Mouse (Mus musculus): ENCODE measurements around the gene Hmgb2. TPM values are rescaled to one million over a fixed set of nuclear protein-coding genes. Genes with fewer than 3 reads are reported as not detected.

Hmgb2 gene
- polyA plus RNA-seq, 1 experiment from 2014 or later = 258 TPM

- H3K36me3 ChIP-seq (ENCODE audit: control insufficient read depth, insufficient read depth, low read length) = peaks cover 15% of the 10 kb centered on the region
- H3K27me3 ChIP-seq (replicated peaks; ENCODE audit: control insufficient read depth, insufficient read depth, low read length) = no peaks in the 10 kb centered on the region
- under 1% methylated on average over 51 of the region's 54 CpGs for WGBS
- H3K4me2 ChIP-seq (ENCODE audit: low read depth, low read length) = peak overlapping the region; percentile 88
- H3K9me3 ChIP-seq (ENCODE audit: control insufficient read depth, low read length) = no peaks in the 10 kb centered on the region
- peak overlapping the region; percentile 89 for H3K9ac ChIP-seq (ENCODE audit: low read depth, low read length)
- H3K4me1 ChIP-seq (ENCODE audit: control insufficient read depth, insufficient read depth, low read length) = 0 out of 2 replicates have a peak, but pooled peaks cover 3% of the 10 kb centered on the region
- peak overlapping the region; percentile 95 for H3K27ac ChIP-seq (replicated peaks; ENCODE audit: low read depth, low read length)
- DNase-seq (ENCODE audit: low spot score) (peak; percentile 80), ATAC-seq (ENCODE audit: low read depth) (peak; percentile 50)
- peak overlapping the region; percentile 92 for H3K4me3 ChIP-seq (ENCODE audit: low read depth, low read length)
These were observed 24.9 kb upstream of the Hmgb2 start for GRCm38 (mm10) chr8:57486491-57487440.

- Histone ChIP-seq H3K9me3 (ENCODE audit: control insufficient read depth, low read length) (no peaks in the 10 kb centered on the region), H3K9ac (ENCODE audit: low read depth, low read length) (peak within 1 kb of the TSS; percentile 89), H3K4me1 (ENCODE audit: control insufficient read depth, insufficient read depth, low read length) (0 out of 2 replicates have a peak, but pooled peaks cover 3% of the 10 kb centered on the region), H3K27ac (replicated peaks; ENCODE audit: low read depth, low read length) (peak within 1 kb of the TSS; percentile 95), H3K27me3 (replicated peaks; ENCODE audit: control insufficient read depth, insufficient read depth, low read length) (no peaks in the 10 kb centered on the region), H3K36me3 (ENCODE audit: control insufficient read depth, insufficient read depth, low read length) (peaks cover 8% of the 10 kb centered on the region), H3K4me3 (ENCODE audit: low read depth, low read length) (peak within 1 kb of the TSS; percentile 92), H3K4me2 (ENCODE audit: low read depth, low read length) (peak within 1 kb of the TSS; percentile 88)
- peak; percentile 99 for DNase-seq (ENCODE audit: low spot score)
- ATAC-seq (ENCODE audit: low read depth) = peak; percentile 97
- WGBS = 1% methylated on average over 40 of the region's 66 CpGs
These were observed 24.1 kb upstream of the Hmgb2 start, which contains the start of gene Sap30 for GRCm38 (mm10) chr8:57487441-57488155. TSS of gene Sap30 (minus strand) at chr8:57487860.

GRCm38 (mm10) chr8:57488312-57488765 is 23.4 kb upstream of the Hmgb2 start:
- Histone ChIP-seq H3K9me3 (ENCODE audit: control insufficient read depth, low read length) (no peaks in the 10 kb centered on the region), H3K4me3 (ENCODE audit: low read depth, low read length) (peak overlapping the region; percentile 92), H3K4me2 (ENCODE audit: low read depth, low read length) (peak overlapping the region; percentile 88), H3K36me3 (ENCODE audit: control insufficient read depth, insufficient read depth, low read length) (peaks cover 4% of the 10 kb centered on the region; the same call in 1 of the 2 replicates), H3K27me3 (replicated peaks; ENCODE audit: control insufficient read depth, insufficient read depth, low read length) (no peaks in the 10 kb centered on the region), H3K4me1 (ENCODE audit: control insufficient read depth, insufficient read depth, low read length) (0 out of 2 replicates have a peak, but pooled peaks cover 3% of the 10 kb centered on the region), H3K27ac (replicated peaks; ENCODE audit: low read depth, low read length) (peak overlapping the region; percentile 95), H3K9ac (ENCODE audit: low read depth, low read length) (peak overlapping the region; percentile 72)
- peak; percentile 78 for DNase-seq (ENCODE audit: low spot score)
- under 1% methylated on average over 25 of the region's 25 CpGs for WGBS
- ATAC-seq (ENCODE audit: low read depth) = peak; percentile 19; the same call in 1 of the 2 replicates

- Histone ChIP-seq H3K9me3 (ENCODE audit: control insufficient read depth, low read length) (no peaks in the 10 kb centered on the region), H3K36me3 (ENCODE audit: control insufficient read depth, insufficient read depth, low read length) (no peaks in the 10 kb centered on the region), H3K4me1 (ENCODE audit: control insufficient read depth, insufficient read depth, low read length) (0 out of 2 replicates have a peak, but pooled peaks cover 3% of the 10 kb centered on the region), H3K9ac (ENCODE audit: low read depth, low read length) (no peak overlapping the region), H3K27me3 (replicated peaks; ENCODE audit: control insufficient read depth, insufficient read depth, low read length) (no peaks in the 10 kb centered on the region), H3K27ac (replicated peaks; ENCODE audit: low read depth, low read length) (no peak overlapping the region), H3K4me2 (ENCODE audit: low read depth, low read length) (no peak overlapping the region), H3K4me3 (ENCODE audit: low read depth, low read length) (no peak overlapping the region)
- 85% methylated on average over 1 of the region's 1 CpGs for WGBS
- ATAC-seq (ENCODE audit: low read depth) (no peak), DNase-seq (ENCODE audit: low spot score) (no peak)
These were observed 22.3 kb upstream of the Hmgb2 start for GRCm38 (mm10) chr8:57489366-57489765.

- H3K4me3 ChIP-seq (ENCODE audit: low read depth, low read length) = no peak overlapping the region
- no peak overlapping the region for H3K4me2 ChIP-seq (ENCODE audit: low read depth, low read length)
- ATAC-seq (ENCODE audit: low read depth) (no peak), DNase-seq (ENCODE audit: low spot score) (no peak)
- H3K9me3 ChIP-seq (ENCODE audit: control insufficient read depth, low read length) = no peaks in the 10 kb centered on the region
- no peak overlapping the region for H3K27ac ChIP-seq (replicated peaks; ENCODE audit: low read depth, low read length)
- 0 out of 2 replicates have a peak, but pooled peaks cover 3% of the 10 kb centered on the region for H3K4me1 ChIP-seq (ENCODE audit: control insufficient read depth, insufficient read depth, low read length)
- H3K27me3 ChIP-seq (replicated peaks; ENCODE audit: control insufficient read depth, insufficient read depth, low read length) = no peaks in the 10 kb centered on the region
- no peak overlapping the region for H3K9ac ChIP-seq (ENCODE audit: low read depth, low read length)
- H3K36me3 ChIP-seq (ENCODE audit: control insufficient read depth, insufficient read depth, low read length) = no peaks in the 10 kb centered on the region
These were observed 21.8 kb upstream of the Hmgb2 start for GRCm38 (mm10) chr8:57489896-57490295.

GRCm38 (mm10) chr8:57491873-57492272 is 19.8 kb upstream of the Hmgb2 start:
- 85% methylated on average over 4 of the region's 4 CpGs for WGBS
- ATAC-seq (ENCODE audit: low read depth) = no peak
- peak; percentile 63 for DNase-seq (ENCODE audit: low spot score)
- H3K4me1 ChIP-seq (ENCODE audit: control insufficient read depth, insufficient read depth, low read length) = no peaks in the 10 kb centered on the region
- H3K36me3 ChIP-seq (ENCODE audit: control insufficient read depth, insufficient read depth, low read length) = no peaks in the 10 kb centered on the region
- no peaks in the 10 kb centered on the region for H3K9me3 ChIP-seq (ENCODE audit: control insufficient read depth, low read length)
- no peak overlapping the region for H3K4me3 ChIP-seq (ENCODE audit: low read depth, low read length)
- no peak overlapping the region for H3K4me2 ChIP-seq (ENCODE audit: low read depth, low read length)
- H3K27ac ChIP-seq (replicated peaks; ENCODE audit: low read depth, low read length) = no peak overlapping the region
- no peaks in the 10 kb centered on the region for H3K27me3 ChIP-seq (replicated peaks; ENCODE audit: control insufficient read depth, insufficient read depth, low read length)
- no peak overlapping the region for H3K9ac ChIP-seq (ENCODE audit: low read depth, low read length)

GRCm38 (mm10) chr8:57498494-57498846 is 13.2 kb upstream of the Hmgb2 start:
- Histone ChIP-seq H3K9ac (ENCODE audit: low read depth, low read length) (no peak overlapping the region), H3K4me2 (ENCODE audit: low read depth, low read length) (peak overlapping the region; percentile 32; the same call in 1 of the 2 replicates), H3K27me3 (replicated peaks; ENCODE audit: control insufficient read depth, insufficient read depth, low read length) (no peaks in the 10 kb centered on the region), H3K4me1 (ENCODE audit: control insufficient read depth, insufficient read depth, low read length) (peaks cover 7% of the 10 kb centered on the region), H3K9me3 (ENCODE audit: control insufficient read depth, low read length) (no peaks in the 10 kb centered on the region), H3K27ac (replicated peaks; ENCODE audit: low read depth, low read length) (no peak overlapping the region; the same call in 1 of the 2 replicates), H3K36me3 (ENCODE audit: control insufficient read depth, insufficient read depth, low read length) (no peaks in the 10 kb centered on the region), H3K4me3 (ENCODE audit: low read depth, low read length) (peak overlapping the region; percentile 2; the same call in 1 of the 2 replicates)
- ATAC-seq (ENCODE audit: low read depth) (no peak), DNase-seq (ENCODE audit: low spot score) (no peak)
- WGBS = 34% methylated on average over 8 of the region's 8 CpGs

GRCm38 (mm10) chr8:57498847-57499511 is 12.7 kb upstream of the Hmgb2 start:
- WGBS = 44% methylated on average over 17 of the region's 17 CpGs
- ATAC-seq (ENCODE audit: low read depth) (peak; percentile 86), DNase-seq (ENCODE audit: low spot score) (peak; percentile 78)
- Histone ChIP-seq H3K27me3 (replicated peaks; ENCODE audit: control insufficient read depth, insufficient read depth, low read length) (no peaks in the 10 kb centered on the region), H3K4me1 (ENCODE audit: control insufficient read depth, insufficient read depth, low read length) (peaks cover 7% of the 10 kb centered on the region), H3K4me3 (ENCODE audit: low read depth, low read length) (peak overlapping the region; percentile 2; the same call in 1 of the 2 replicates), H3K9me3 (ENCODE audit: control insufficient read depth, low read length) (no peaks in the 10 kb centered on the region), H3K9ac (ENCODE audit: low read depth, low read length) (no peak overlapping the region), H3K36me3 (ENCODE audit: control insufficient read depth, insufficient read depth, low read length) (no peaks in the 10 kb centered on the region), H3K27ac (replicated peaks; ENCODE audit: low read depth, low read length) (no peak overlapping the region), H3K4me2 (ENCODE audit: low read depth, low read length) (peak overlapping the region; percentile 32)

All from embryonic facial prominence, embryonic 14.5 days (tissue).